Mouse (Mus musculus) small intestine, adult 2 months (tissue): ENCODE measurements at regions not wholly inside any gene's neighbourhood (a gene's known extent, or its start where the extent isn't known, plus 50 kb on each side); places are given as distances from the start of the nearest gene placed in this dataset.

Experiments
- CTCF ChIP-seq: fragments of 200-500 bp; IDR thresholded peaks from 2 replicates; pipeline ENCODE4 v1.5.1; 2012; ENCODE audit warnings: low read depth, mild to moderate bottlenecking, control low read depth, inconsistent platforms, low read length, moderate library complexity, mixed read lengths; ENCODE audit not compliant: insufficient replicate concordance, insufficient read length; ENCODE audit errors: extremely low read depth
- POLR2A ChIP-seq: fragments of 200-500 bp; IDR thresholded peaks from 2 replicates; pipeline ENCODE4 v1.6.1; 2012; ENCODE audit warnings: low read depth, mild to moderate bottlenecking, control low read depth, inconsistent platforms, low read length, moderate library complexity

- no peak for TF ChIP-seq CTCF
- TF ChIP-seq POLR2A = no peak
Measured at GRCm38 (mm10) chr4:105336557-105336956, 179.4 kb downstream of the Plpp3 start.
